Mouse (Mus musculus) Patski (cell line): ENCODE measurements at regions not wholly inside any gene's neighbourhood (a gene's known extent, or its start where the extent isn't known, plus 50 kb on each side); places are given as distances from the start of the nearest gene placed in this dataset.
"Not testable (repeated sequence)": the region's sequence is repeated elsewhere in the genome, so short reads cannot be mapped to it uniquely, and the experiment has no call there.

Source experiments
- ATAC-seq: fragments of 100-300 bp; one replicate; pipeline ENCODE4 v1.8.0; 2021
- CTCF ChIA-PET: fragments of 350-600 bp; sonication (Branson Sonifier 250); formaldehyde crosslinking; loops from one replicate; lab custom pipeline; 2022; ENCODE audit warnings: inconsistent platforms; lab: Charles Lee
- POLR2A ChIA-PET: fragments of 350-600 bp; sonication (Branson Sonifier 250); formaldehyde crosslinking; loops from one replicate; lab custom pipeline; 2022; ENCODE audit warnings: antibody characterized with exemption, inconsistent platforms; lab: Charles Lee
- DNase-seq: peaks from one replicate; pipeline ENCODE4 v3.0.0-alpha.2; 2011; ENCODE audit warnings: low read depth, low spot score
- H3K27me3 ChIP-seq: fragments of 371-371 bp; one replicate; pipeline ENCODE4 v1.5.1; 2021
- CTCF ChIP-seq: fragments of 100-300 bp; IDR thresholded peaks from one replicate; pipeline ENCODE4 v1.5.1; 2021
- in situ Hi-C: fragments of 300-500 bp; cut with MboI; formaldehyde crosslinking; loops from 3 replicates; pipeline ENCODE4 v1.11.1; 2018; ENCODE audit warnings: low pct_unique_long_range_greater_than_20kb, mixed read lengths

DNA sequence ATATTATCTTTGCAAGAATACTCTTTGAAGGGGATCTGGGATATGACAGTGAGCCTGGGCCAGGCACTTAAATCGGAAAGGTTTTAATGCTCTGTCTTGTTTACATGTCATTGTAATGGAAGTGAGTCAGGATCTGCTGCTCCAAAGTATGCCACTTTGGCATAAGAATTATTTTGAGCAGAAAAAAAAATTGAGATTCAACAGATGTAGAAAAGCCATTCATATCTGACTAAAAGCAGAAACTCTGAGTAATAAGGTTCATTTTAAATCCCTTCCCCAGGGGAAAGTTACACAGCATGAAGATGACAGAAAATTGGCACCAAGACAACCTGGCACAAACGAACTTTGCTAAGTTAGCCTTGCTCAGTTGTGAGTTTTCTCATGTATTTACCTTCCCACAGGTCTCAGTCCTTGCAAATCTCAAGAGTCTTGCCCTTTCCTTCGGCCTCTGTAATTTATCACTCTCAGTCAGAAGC, 107.5 kb upstream of the Smlr1 start:
- ChIA-PET CTCF (no interaction called here), POLR2A (no interaction called here)
- H3K27me3 ChIP-seq: no peaks in the 10 kb centered on the region
- in situ Hi-C loops: no loop called here
- ATAC-seq: no peak
- DNase-seq: peak; percentile 49
- TF ChIP-seq CTCF: no peak

DNA sequence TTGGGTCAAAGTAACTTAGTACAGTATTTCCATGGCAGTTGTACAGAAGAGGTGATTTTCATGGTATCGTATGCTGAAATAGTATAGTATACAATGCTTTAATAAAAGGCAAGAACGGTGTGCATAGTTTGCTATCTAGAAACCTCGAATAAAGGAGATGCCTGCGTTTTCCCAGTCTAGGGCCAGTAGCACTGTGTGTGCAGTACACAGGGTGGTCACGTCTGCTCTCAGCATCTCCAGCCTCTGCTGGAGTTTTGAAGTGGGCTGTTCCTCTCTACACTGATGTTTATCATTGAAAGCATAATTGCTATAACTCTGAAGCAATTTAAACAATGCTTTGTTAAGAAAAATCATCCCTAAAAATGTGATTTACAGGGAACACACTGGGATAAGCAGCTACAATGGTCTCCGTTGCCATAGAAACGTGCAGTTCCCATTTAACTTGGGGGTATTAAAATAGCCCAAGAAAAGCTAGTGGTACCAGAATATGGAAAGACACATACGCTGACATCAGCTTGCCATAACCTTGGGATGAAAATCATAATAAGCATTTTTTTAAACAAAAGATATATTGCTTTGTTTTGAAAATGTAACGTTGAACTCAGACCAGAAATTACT, 106.1 kb upstream of the Smlr1 start:
- ATAC-seq (no peak), DNase-seq (no peak)
- no peak for TF ChIP-seq CTCF
- H3K27me3 ChIP-seq: no peaks in the 10 kb centered on the region
- POLR2A ChIA-PET: interaction anchor here (0.6 kb wide), 1 partner anchor 523 kb away, joined by 3 read pairs; no protein-coding TSS in a partner anchor
- CTCF ChIA-PET: interaction anchor here (0.7 kb wide), 1 partner anchor 42 kb away, joined by 3 read pairs; no protein-coding TSS in a partner anchor
- in situ Hi-C loops: no loop called here

DNA sequence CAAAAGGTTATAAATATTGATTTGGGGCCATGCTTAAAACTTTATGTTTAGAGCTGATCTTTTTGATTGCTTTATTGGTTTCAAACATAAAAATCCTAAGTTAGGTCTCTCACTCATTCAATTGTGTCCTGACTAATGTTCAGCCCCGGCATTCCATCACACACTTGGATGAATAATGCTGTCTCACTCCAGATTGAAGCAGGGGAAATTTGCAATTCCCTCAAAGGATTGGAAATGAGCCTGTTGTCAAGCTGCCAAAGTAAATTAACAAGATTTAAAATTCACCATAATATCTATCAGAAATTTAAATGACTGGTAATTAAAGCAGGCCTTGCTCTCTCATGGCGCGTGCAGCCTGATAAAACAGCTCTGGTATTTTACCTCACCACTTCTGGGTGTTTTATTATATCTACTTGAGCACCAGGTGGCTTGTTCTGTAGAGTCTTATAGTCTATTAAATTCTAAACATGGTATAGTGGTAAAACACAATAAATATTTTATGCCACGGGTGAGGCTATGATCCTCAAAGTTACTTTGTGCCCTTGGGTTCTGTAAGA, 97.1 kb upstream of the Smlr1 start:
- no peak for DNase-seq
- ATAC-seq: no peak
- in situ Hi-C loops: no loop called here
- ChIA-PET POLR2A (interaction anchor here (0.5 kb wide), 1 partner anchor 516 kb away, joined by 3 read pairs; no protein-coding TSS in a partner anchor), CTCF (interaction anchor here (1.0 kb wide), 1 partner anchor 11 kb away, joined by 5 read pairs; no protein-coding TSS in a partner anchor)
- no peaks in the 10 kb centered on the region for H3K27me3 ChIP-seq
- no peak for TF ChIP-seq CTCF

GRCm38 (mm10) chr10:25632306-25632705, 96.2 kb upstream of the Smlr1 start:
- POLR2A ChIA-PET: no interaction called here
- no peaks in the 10 kb centered on the region for H3K27me3 ChIP-seq
- in situ Hi-C loops: no loop called here
- DNase-seq (no peak), ATAC-seq (no peak)
- CTCF ChIA-PET: interaction anchor here (1.5 kb wide), 1 partner anchor 11 kb away, joined by 8 read pairs; no protein-coding TSS in a partner anchor
- no peak for TF ChIP-seq CTCF

- in situ Hi-C loops: no loop called here
- TF ChIP-seq CTCF: no peak
- no peak for DNase-seq
- ChIA-PET CTCF (interaction anchor here (1.4 kb wide), 1 partner anchor 11 kb away, joined by 5 read pairs; no protein-coding TSS in a partner anchor), POLR2A (no interaction called here)
- H3K27me3 ChIP-seq: no peaks in the 10 kb centered on the region
- no peak for ATAC-seq
Observed at GRCm38 (mm10) chr10:25622585-25622984, 86.5 kb upstream of the Smlr1 start.

DNA sequence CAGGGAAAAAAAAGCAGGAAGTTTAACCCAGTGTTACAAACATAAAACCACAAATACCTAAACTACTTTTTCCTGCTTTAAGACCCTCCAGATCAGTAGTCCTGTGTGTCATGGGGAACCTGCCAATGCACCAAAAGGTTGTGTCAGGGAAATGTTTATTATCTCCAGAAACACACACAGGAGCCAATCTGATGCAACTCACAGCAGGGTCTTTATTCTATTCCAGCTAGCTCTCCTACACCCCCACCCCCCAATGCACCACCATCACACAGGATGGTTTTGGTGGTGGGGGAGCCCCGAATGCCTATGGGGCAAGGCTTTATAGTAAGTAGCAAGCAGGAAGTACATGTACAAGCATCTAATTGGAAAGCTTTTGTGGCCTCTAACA, 85.7 kb upstream of the Smlr1 start:
- ATAC-seq, H3K27me3 ChIP-seq, DNase-seq, POLR2A ChIA-PET, in situ Hi-C loops: not testable (repeated sequence)
- CTCF ChIA-PET: interaction anchor here (0.6 to 1.6 kb wide), 5 partner anchors 9 to 518 kb away, joined by 3 to 8 read pairs (median 3); no protein-coding TSS in a partner anchor

DNA sequence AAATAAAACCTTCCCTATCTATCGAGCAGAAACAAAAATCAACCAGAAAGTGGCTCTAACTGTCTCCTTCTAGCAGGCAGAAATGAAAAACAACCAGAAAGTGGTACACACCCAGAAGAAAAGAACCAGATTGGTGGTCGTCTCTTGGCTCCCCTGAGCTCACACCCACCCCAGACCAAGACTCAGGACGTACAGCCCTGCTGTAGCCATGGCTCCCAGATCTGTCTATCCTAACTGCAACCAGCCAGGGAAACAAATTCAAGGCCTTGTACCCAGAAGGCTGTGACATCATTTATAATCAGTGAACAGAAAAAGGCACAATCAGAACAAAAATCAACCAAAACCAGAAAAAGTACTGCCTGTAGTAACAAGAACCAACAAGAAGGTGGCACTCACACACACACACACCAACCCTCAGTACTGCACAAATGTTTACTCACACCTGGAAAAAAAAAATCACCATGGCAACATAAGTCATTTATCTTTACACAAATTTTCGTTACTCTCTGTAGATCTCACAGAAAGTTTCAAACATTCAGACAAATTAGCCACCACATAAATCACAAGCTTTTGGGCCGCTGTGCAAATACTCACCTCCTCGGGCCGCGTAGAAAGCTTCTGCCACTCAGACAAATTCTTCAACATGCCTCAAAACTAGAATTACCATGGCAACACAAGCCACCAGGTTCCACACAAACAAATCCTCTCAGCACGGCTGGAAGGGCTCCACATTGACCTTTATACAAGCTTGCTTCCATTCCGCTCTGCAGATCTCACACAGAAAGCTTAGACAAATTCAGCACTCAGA, 85.1 kb upstream of the Smlr1 start:
- ChIA-PET POLR2A (no interaction called here), CTCF (interaction anchor here (0.6 to 1.6 kb wide), 6 partner anchors 8 to 518 kb away, joined by 3 to 8 read pairs (median 4); no protein-coding TSS in a partner anchor)
- ATAC-seq: no peak
- no peak for DNase-seq
- in situ Hi-C loops: no loop called here
- peak; percentile 50 for TF ChIP-seq CTCF
- no peaks in the 10 kb centered on the region for H3K27me3 ChIP-seq

GRCm38 (mm10) chr10:25619702-25620101, 83.6 kb upstream of the Smlr1 start:
- POLR2A ChIA-PET: no interaction called here
- no peak for TF ChIP-seq CTCF
- ATAC-seq: no peak
- CTCF ChIA-PET: no interaction called here
- H3K27me3 ChIP-seq: no peaks in the 10 kb centered on the region
- in situ Hi-C loops: no loop called here
- no peak for DNase-seq

- no peaks in the 10 kb centered on the region for H3K27me3 ChIP-seq
- DNase-seq (no peak), ATAC-seq (no peak)
- in situ Hi-C loops: no loop called here
- TF ChIP-seq CTCF: no peak
- POLR2A ChIA-PET: no interaction called here
- CTCF ChIA-PET: no interaction called here
Observed at GRCm38 (mm10) chr10:25601471-25601870, 65.4 kb upstream of the Smlr1 start.

GRCm38 (mm10) chr10:25589316-25589645, 53.2 kb upstream of the Smlr1 start:
- no peak for DNase-seq
- ChIA-PET POLR2A (no interaction called here), CTCF (no interaction called here)
- H3K27me3 ChIP-seq: no peaks in the 10 kb centered on the region
- in situ Hi-C loops: no loop called here
- no peak for ATAC-seq
- no peak for TF ChIP-seq CTCF
